Mouse (Mus musculus) intestine, embryonic 15.5 days (tissue): Measurements from ENCODE around the gene Chrnd. TPM values are rescaled to one million over a fixed set of nuclear protein-coding genes. Genes with fewer than 3 reads are reported as not detected.

ENCODE experiments used
- ATAC-seq: fragments of 200-750 bp; cut with Nextera tagmentation; 2 replicates; pipeline ENCODE4 v1.8.0; 2017; ENCODE audit warnings: moderate TSS enrichment, moderate library complexity
- H3K27ac ChIP-seq: fragments of 300-500 bp; sonication (generic); 2 replicates; pipeline ENCODE4 v1.5.1; 2015; ENCODE audit warnings: mild to moderate bottlenecking, inconsistent platforms
- H3K27me3 ChIP-seq: fragments of 300-500 bp; sonication (generic); replicated peaks from 2 replicates; pipeline ENCODE4 v1.6.1; 2015; ENCODE audit warnings: inconsistent platforms
- H3K36me3 ChIP-seq: fragments of 300-500 bp; sonication (generic); 2 replicates; pipeline ENCODE4 v1.6.1; 2015; ENCODE audit warnings: inconsistent platforms
- H3K4me1 ChIP-seq: fragments of 300-500 bp; sonication (generic); replicated peaks from 2 replicates; pipeline ENCODE4 v1.6.1; 2015; ENCODE audit warnings: inconsistent platforms
- H3K4me2 ChIP-seq: fragments of 300-500 bp; sonication (generic); replicated peaks from 2 replicates; pipeline ENCODE4 v1.6.1; 2015; ENCODE audit warnings: mild to moderate bottlenecking, inconsistent platforms
- H3K4me3 ChIP-seq: fragments of 300-500 bp; sonication (generic); replicated peaks from 2 replicates; pipeline ENCODE4 v1.5.1; 2015; ENCODE audit warnings: inconsistent platforms
- H3K9ac ChIP-seq: fragments of 300-500 bp; sonication (generic); 2 replicates; pipeline ENCODE4 v1.6.1; 2015; ENCODE audit warnings: inconsistent platforms
- H3K9me3 ChIP-seq: fragments of 300-500 bp; sonication (generic); 2 replicates; pipeline ENCODE4 v1.6.1; 2016; ENCODE audit warnings: inconsistent platforms
- WGBS: fragments of 180-500 bp; shearing (Covaris S2); methylation state at CpG from one replicate; pipeline ENCODE4 v1.1.7; 2015; 5-methylcytosine and 5-hydroxymethylcytosine counted together
- polyA plus RNA-seq: library from polyadenylated mRNA; unstranded; fragments of >200 nt; fragmentation: Nextera tagmentation; extraction: Ambion mirVana; gene quantifications from 2 replicates; pipeline ENCODE4 v1.2.1, GENCODE M21; 2015

Gene Chrnd
- polyA plus RNA-seq, 1 experiment from 2014 or later: not detected

DNA sequence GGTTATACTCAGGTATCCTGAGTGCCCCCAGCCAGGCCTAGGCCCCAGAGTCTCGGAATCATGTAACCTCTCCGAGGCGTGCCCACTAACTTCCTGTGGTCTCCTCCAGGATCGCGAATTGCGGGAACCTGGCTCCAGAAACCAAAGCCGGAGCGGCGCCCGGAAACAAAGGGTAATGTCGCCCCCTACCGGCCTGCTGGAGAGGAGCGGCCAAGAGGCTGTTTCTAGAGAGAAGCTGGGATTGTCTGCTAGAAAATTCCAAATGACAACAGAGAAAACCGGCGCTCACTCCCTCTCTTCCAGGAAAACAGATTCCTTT lies 3.4 kb upstream of the Chrnd start:
- no peaks in the 10 kb centered on the region for H3K36me3 ChIP-seq
- peaks cover 57% of the 10 kb centered on the region for H3K27me3 ChIP-seq
- H3K27ac ChIP-seq: no peak overlapping the region
- WGBS: under 1% methylated on average over 15 of the region's 15 CpGs
- peak overlapping the region; percentile 55 for H3K4me3 ChIP-seq
- H3K9ac ChIP-seq: peak overlapping the region; percentile 49
- peaks cover 12% of the 10 kb centered on the region for H3K4me1 ChIP-seq
- H3K4me2 ChIP-seq: peak overlapping the region; percentile 98
- H3K9me3 ChIP-seq: no peaks in the 10 kb centered on the region
- peak; percentile 39 for ATAC-seq

DNA sequence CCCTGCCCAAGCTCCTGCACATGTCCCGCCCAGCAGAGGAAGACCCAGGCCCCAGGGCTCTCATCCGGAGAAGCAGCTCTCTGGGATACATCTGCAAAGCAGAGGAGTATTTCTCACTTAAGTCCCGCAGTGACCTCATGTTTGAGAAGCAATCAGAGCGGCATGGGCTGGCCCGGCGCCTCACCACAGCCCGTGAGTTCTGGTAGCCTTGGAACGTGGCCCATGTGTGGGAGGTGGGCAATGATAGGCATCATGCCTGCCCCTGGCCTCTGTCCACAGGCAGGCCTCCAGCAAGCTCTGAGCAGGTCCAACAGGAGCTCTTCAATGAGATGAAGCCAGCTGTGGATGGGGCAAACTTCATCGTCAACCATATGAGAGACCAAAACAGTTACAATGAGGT lies 6.9 kb downstream of the Chrnd start:
- no peak overlapping the region for H3K27ac ChIP-seq
- H3K4me3 ChIP-seq: no peak overlapping the region
- H3K27me3 ChIP-seq: no peaks in the 10 kb centered on the region
- H3K9ac ChIP-seq: no peak overlapping the region
- H3K4me1 ChIP-seq: no peaks in the 10 kb centered on the region
- H3K9me3 ChIP-seq: no peaks in the 10 kb centered on the region
- no peak for ATAC-seq
- 79% methylated on average over 9 of the region's 9 CpGs for WGBS
- no peak overlapping the region for H3K4me2 ChIP-seq
- H3K36me3 ChIP-seq: no peaks in the 10 kb centered on the region

DNA sequence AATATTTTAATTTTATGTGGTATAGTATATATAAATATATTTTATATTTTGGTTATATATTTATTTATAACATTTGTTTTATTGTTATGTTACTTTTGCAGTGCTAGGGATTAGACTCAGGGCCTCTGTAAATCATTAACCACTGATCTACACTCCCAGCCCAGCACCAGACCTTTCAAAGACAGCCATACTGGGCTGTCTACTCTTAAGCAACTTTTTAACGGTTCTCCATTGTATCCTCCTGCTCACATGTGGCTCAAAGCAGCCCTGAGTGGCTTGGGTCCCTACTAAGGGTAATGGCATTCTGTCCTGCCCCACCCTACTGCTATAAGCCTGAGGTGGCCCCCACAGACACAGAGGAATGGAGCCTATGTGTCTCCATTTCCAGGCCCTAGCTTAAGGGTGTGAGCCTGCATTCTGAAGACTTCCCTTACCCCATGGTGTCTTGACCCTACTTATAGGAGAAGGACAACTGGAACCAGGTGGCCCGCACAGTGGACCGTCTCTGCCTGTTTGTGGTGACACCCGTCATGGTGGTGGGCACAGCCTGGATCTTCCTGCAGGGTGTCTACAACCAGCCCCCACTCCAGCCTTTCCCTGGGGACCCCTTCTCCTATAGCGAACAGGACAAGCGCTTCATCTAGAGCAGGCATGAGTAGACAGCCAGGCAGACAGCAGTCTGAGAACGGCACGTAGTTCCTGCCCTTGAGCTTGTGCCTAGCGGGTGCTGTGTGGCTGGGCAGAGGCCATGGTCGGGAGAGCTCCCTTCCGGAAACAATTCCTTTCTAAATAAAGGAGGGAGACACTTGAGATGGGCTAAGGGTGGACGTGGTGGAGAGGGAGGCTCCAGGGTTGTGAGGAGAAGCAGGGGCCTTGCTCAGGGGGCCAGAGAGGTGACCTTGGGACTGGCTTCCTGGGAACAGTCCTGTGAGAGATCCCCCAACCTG lies 8.0 kb downstream of the Chrnd start:
- WGBS: 76% methylated on average over 12 of the region's 12 CpGs
- Histone ChIP-seq H3K4me1 (no peaks in the 10 kb centered on the region), H3K4me2 (no peak overlapping the region), H3K4me3 (no peak overlapping the region), H3K27ac (no peak overlapping the region), H3K27me3 (no peaks in the 10 kb centered on the region), H3K9me3 (no peaks in the 10 kb centered on the region), H3K36me3 (no peaks in the 10 kb centered on the region), H3K9ac (no peak overlapping the region)
- peak; percentile 71; the same call in 1 of the 2 replicates for ATAC-seq

GRCm38 (mm10) chr1:87200811-87201210 lies 10.4 kb downstream of the Chrnd start:
- no peak for ATAC-seq
- 60% methylated on average over 2 of the region's 2 CpGs for WGBS
- H3K9me3 ChIP-seq: no peaks in the 10 kb centered on the region
- H3K36me3 ChIP-seq: no peaks in the 10 kb centered on the region
- H3K4me2 ChIP-seq: no peak overlapping the region
- H3K27ac ChIP-seq: no peak overlapping the region
- peaks cover under 1% of the 10 kb centered on the region; the same call in 1 of the 2 replicates for H3K27me3 ChIP-seq
- no peak overlapping the region for H3K4me3 ChIP-seq
- H3K4me1 ChIP-seq: 0 out of 2 replicates have a peak, but pooled peaks cover 2% of the 10 kb centered on the region
- H3K9ac ChIP-seq: no peak overlapping the region

GRCm38 (mm10) chr1:87201848-87202247 lies 11.4 kb downstream of the Chrnd start:
- no peak overlapping the region for H3K27ac ChIP-seq
- WGBS: 47% methylated on average over 1 of the region's 1 CpGs
- no peak overlapping the region for H3K4me2 ChIP-seq

DNA sequence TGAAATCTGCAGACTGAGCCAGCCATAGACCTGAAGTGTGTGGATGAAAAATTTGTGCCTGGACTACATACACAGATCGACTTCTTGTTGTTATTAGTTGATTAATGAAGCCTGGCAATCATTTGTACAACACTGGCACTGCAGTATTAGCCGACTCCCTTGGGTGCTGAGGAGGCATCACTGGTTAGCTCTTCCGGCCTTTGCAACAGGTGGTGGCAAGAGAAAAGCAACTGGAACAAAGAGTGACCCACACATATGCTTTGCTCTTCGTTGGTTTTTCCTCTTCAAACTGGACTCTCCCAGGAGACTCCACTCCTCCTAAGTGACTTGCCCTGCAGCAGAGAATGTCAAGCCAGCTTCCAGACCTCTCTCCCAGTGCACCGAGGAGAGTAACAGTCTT lies 13.4 kb downstream of the Chrnd start:
- no peak for ATAC-seq
- Histone ChIP-seq H3K9me3 (no peaks in the 10 kb centered on the region), H3K4me1 (0 out of 2 replicates have a peak, but pooled peaks cover 2% of the 10 kb centered on the region), H3K4me2 (no peak overlapping the region), H3K36me3 (no peaks in the 10 kb centered on the region), H3K27ac (no peak overlapping the region), H3K9ac (no peak overlapping the region), H3K4me3 (no peak overlapping the region), H3K27me3 (peaks cover 19% of the 10 kb centered on the region)
- 79% methylated on average over 5 of the region's 5 CpGs for WGBS

More at GRCm38 (mm10) chr1:87201848-87202247, 11.4 kb downstream of the Chrnd start:
- Histone ChIP-seq H3K4me1 (0 out of 2 replicates have a peak, but pooled peaks cover 2% of the 10 kb centered on the region), H3K27me3 (peaks cover 11% of the 10 kb centered on the region), H3K4me3 (no peak overlapping the region), H3K9me3 (no peaks in the 10 kb centered on the region), H3K9ac (no peak overlapping the region), H3K36me3 (no peaks in the 10 kb centered on the region)
- ATAC-seq: no peak

DNA sequence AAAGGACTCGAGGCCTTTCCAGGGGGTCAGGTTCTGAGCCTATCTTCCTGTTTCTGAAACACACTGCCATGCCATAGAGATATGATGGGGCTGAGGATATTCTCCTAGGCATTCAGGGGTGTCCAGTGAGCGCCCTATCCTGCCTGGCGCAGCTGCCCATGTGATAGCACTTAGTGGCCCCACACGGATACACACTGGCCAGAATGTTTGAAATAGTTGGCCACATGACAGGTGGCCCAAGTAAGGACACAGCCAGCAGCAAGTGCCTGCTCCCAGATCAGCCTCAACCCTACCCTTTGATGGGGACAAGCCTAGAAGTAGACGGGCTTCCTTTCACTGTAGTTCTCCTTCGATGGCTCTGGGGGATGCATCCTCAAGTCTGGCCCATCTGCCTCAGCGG lies 14.1 kb downstream of the Chrnd start, which contains the start of gene Chrng:
Gene Chrng, plus strand, starts transcription at position 193 of the 400 bp plus-strand sequence.
- Histone ChIP-seq H3K9ac (no peak within 1 kb of the TSS), H3K27ac (no peak within 1 kb of the TSS), H3K27me3 (peaks cover 19% of the 10 kb centered on the region), H3K4me3 (no peak within 1 kb of the TSS), H3K9me3 (no peaks in the 10 kb centered on the region), H3K4me2 (no peak within 1 kb of the TSS), H3K36me3 (no peaks in the 10 kb centered on the region), H3K4me1 (0 out of 2 replicates have a peak, but pooled peaks cover 2% of the 10 kb centered on the region)
- no peak for ATAC-seq
- 88% methylated on average over 7 of the region's 7 CpGs for WGBS

DNA sequence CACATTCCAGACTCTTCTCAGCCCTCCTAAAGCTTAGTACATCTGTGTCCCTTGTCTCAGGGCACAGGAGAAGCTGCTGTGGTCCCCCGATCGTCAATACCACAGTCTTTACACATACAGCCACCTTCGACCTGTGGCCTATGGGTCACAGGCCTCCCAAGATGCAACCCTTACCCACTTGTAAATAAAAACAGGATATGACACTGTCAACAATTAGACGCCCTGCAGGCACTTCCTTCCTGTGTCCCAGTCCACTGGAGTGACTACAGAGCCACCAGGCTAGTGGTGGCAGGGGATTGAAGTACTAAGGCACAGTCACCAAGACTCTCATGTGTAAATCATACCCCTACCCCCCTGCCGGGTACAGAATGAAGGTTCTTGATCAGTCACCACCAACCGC lies 14.6 kb downstream of the Chrnd start:
- H3K27ac ChIP-seq: no peak overlapping the region
- no peak overlapping the region for H3K9ac ChIP-seq
- H3K4me1 ChIP-seq: 0 out of 2 replicates have a peak, but pooled peaks cover 2% of the 10 kb centered on the region
- no peaks in the 10 kb centered on the region for H3K9me3 ChIP-seq
- 45% methylated on average over 6 of the region's 6 CpGs for WGBS
- H3K4me3 ChIP-seq: no peak overlapping the region
- H3K27me3 ChIP-seq: peaks cover 19% of the 10 kb centered on the region
- no peak for ATAC-seq
- no peaks in the 10 kb centered on the region for H3K36me3 ChIP-seq
- H3K4me2 ChIP-seq: no peak overlapping the region

DNA sequence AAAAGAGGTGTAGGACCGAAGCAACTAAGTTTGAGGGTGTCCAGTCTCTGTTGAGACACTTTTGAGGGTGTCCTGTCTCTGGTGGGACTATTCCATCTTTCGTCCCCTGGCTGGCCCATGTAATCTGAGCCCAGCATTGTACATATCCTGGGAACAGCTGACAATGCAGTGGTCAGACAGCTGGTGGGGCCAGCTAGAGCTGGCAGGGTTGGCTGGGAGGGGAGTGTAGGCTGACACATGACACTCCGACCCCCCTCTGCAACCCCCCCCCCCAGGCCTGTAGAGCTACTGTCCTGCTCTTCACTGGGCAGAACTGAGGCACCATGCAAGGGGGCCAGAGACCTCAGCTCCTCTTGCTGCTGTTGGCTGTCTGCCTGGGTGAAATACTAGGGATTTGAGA lies 15.1 kb downstream of the Chrnd start:
- no peak for ATAC-seq
- no peak overlapping the region for H3K27ac ChIP-seq
- no peaks in the 10 kb centered on the region for H3K9me3 ChIP-seq

GRCm38 (mm10) chr1:87206339-87206738 lies 15.9 kb downstream of the Chrnd start:
- H3K4me2 ChIP-seq: no peak overlapping the region
- no peak for ATAC-seq
- no peak overlapping the region for H3K9ac ChIP-seq
- H3K27me3 ChIP-seq: peaks cover 19% of the 10 kb centered on the region
- H3K4me3 ChIP-seq: no peak overlapping the region
- no peaks in the 10 kb centered on the region for H3K36me3 ChIP-seq
- no peaks in the 10 kb centered on the region for H3K9me3 ChIP-seq
- 0 out of 2 replicates have a peak, but pooled peaks cover 2% of the 10 kb centered on the region for H3K4me1 ChIP-seq
- no peak overlapping the region for H3K27ac ChIP-seq
- 17% methylated on average over 17 of the region's 17 CpGs for WGBS

More for the DNA sequence above, 15.1 kb downstream of the Chrnd start:
- Histone ChIP-seq H3K9ac (no peak overlapping the region), H3K36me3 (no peaks in the 10 kb centered on the region), H3K4me3 (no peak overlapping the region), H3K4me2 (no peak overlapping the region), H3K27me3 (peaks cover 19% of the 10 kb centered on the region), H3K4me1 (0 out of 2 replicates have a peak, but pooled peaks cover 2% of the 10 kb centered on the region)
- WGBS: 48% methylated on average over 3 of the region's 3 CpGs

- H3K4me1 ChIP-seq: peaks cover 10% of the 10 kb centered on the region; the same call in 1 of the 2 replicates
- H3K27me3 ChIP-seq: peaks cover 12% of the 10 kb centered on the region
- no peak overlapping the region for H3K4me3 ChIP-seq
- no peak for ATAC-seq
- 80% methylated on average over 4 of the region's 4 CpGs for WGBS
- H3K4me2 ChIP-seq: no peak overlapping the region
- H3K36me3 ChIP-seq: no peaks in the 10 kb centered on the region
- H3K9ac ChIP-seq: no peak overlapping the region
- no peak overlapping the region for H3K27ac ChIP-seq
- H3K9me3 ChIP-seq: no peaks in the 10 kb centered on the region
These were observed 21.0 kb downstream of the Chrnd start for GRCm38 (mm10) chr1:87211431-87211830.

GRCm38 (mm10) chr1:87213735-87214704 lies 23.6 kb downstream of the Chrnd start, which contains the start of gene Eif4e2:
Gene Eif4e2, plus strand, starts transcription at chr1:87213914.
- H3K4me2 ChIP-seq: peak within 1 kb of the TSS; percentile 67
- under 1% methylated on average over 98 of the region's 99 CpGs for WGBS
- peaks cover 10% of the 10 kb centered on the region for H3K4me1 ChIP-seq
- peak; percentile 98 for ATAC-seq
- H3K27me3 ChIP-seq: no peaks in the 10 kb centered on the region
- H3K9ac ChIP-seq: peak within 1 kb of the TSS; percentile 98
- H3K4me3 ChIP-seq: peak within 1 kb of the TSS; percentile 92
- H3K9me3 ChIP-seq: no peaks in the 10 kb centered on the region
- no peaks in the 10 kb centered on the region for H3K36me3 ChIP-seq
- H3K27ac ChIP-seq: peak within 1 kb of the TSS; percentile 99
